Mouse (Mus musculus) natural killer cell, adult 2 months (primary cell): Measurements from ENCODE around the gene Nsun2.
"Not testable (repeated sequence)": the region's sequence is repeated elsewhere in the genome, so short reads cannot be mapped to it uniquely, and the experiment has no call there.

ENCODE experiments used
- DNase-seq, 2 experiments: peaks; one replicate each; pipeline ENCODE4 v3.0.0; 2022; ENCODE audit warnings: low spot score in 2 of 2

Nsun2 gene

GRCm38 (mm10) chr13:69635836-69636235 lies 102.3 kb downstream of the Nsun2 start:
- DNase-seq: not testable (repeated sequence)

GRCm38 (mm10) chr13:69636375-69636774 lies 102.8 kb downstream of the Nsun2 start:
- DNase-seq: no peak

GRCm38 (mm10) chr13:69636816-69637215 lies 103.3 kb downstream of the Nsun2 start:
- DNase-seq: no peak

- no peak for DNase-seq
Observed at GRCm38 (mm10) chr13:69637657-69638056, 104.1 kb downstream of the Nsun2 start.

- no peak for DNase-seq
Observed at GRCm38 (mm10) chr13:69638108-69638626, 104.6 kb downstream of the Nsun2 start.

- DNase-seq: no peak
Observed at GRCm38 (mm10) chr13:69639251-69639650, 105.7 kb downstream of the Nsun2 start.

GRCm38 (mm10) chr13:69640126-69640525 lies 106.6 kb downstream of the Nsun2 start:
- no peak for DNase-seq

GRCm38 (mm10) chr13:69640541-69640940 lies 107.0 kb downstream of the Nsun2 start:
- no peak for DNase-seq

GRCm38 (mm10) chr13:69641017-69641416 lies 107.5 kb downstream of the Nsun2 start:
- no peak for DNase-seq

- DNase-seq: no peak
Observed at GRCm38 (mm10) chr13:69642656-69643216, 109.2 kb downstream of the Nsun2 start.

GRCm38 (mm10) chr13:69643937-69644336 lies 110.4 kb downstream of the Nsun2 start:
- no peak for DNase-seq

- DNase-seq: no peak
Observed at GRCm38 (mm10) chr13:69644427-69645166, 111.1 kb downstream of the Nsun2 start.

- DNase-seq: no peak
Observed at GRCm38 (mm10) chr13:69645694-69646423, 112.3 kb downstream of the Nsun2 start.

GRCm38 (mm10) chr13:69646481-69646880 lies 112.9 kb downstream of the Nsun2 start:
- no peak for DNase-seq

GRCm38 (mm10) chr13:69654508-69654907 lies 121.0 kb downstream of the Nsun2 start:
- DNase-seq: no peak

GRCm38 (mm10) chr13:69672121-69672520 lies 138.6 kb downstream of the Nsun2 start:
- no peak for DNase-seq

- no peak for DNase-seq
Observed at GRCm38 (mm10) chr13:69672565-69672964, 139.0 kb downstream of the Nsun2 start.

- DNase-seq: no peak
Observed at GRCm38 (mm10) chr13:69673197-69673920, 139.8 kb downstream of the Nsun2 start.

- no peak for DNase-seq
Observed at GRCm38 (mm10) chr13:69673921-69674618, 140.5 kb downstream of the Nsun2 start.
